Mouse (Mus musculus) left cerebral cortex, adult 11 months (tissue): ENCODE measurements around the gene Mymx.

Experiments used
- DNase-seq: peaks from one replicate; pipeline ENCODE4 v3.0.0; 2022; ENCODE audit warnings: low spot score

Gene Mymx

GRCm38 (mm10) chr17:45589844-45590243, 12.1 kb downstream of the Mymx start:
- no peak for DNase-seq

- DNase-seq = no peak
Measured at GRCm38 (mm10) chr17:45589236-45589635, 12.7 kb downstream of the Mymx start.

- DNase-seq = no peak
Measured at GRCm38 (mm10) chr17:45588370-45588769, 13.5 kb downstream of the Mymx start.

GRCm38 (mm10) chr17:45586449-45586837, 15.5 kb downstream of the Mymx start:
- no peak for DNase-seq

GRCm38 (mm10) chr17:45585725-45586448, 16.0 kb downstream of the Mymx start:
- no peak for DNase-seq

- DNase-seq = no peak
Measured at GRCm38 (mm10) chr17:45584939-45585678, 16.8 kb downstream of the Mymx start.

GRCm38 (mm10) chr17:45584096-45584896, 17.6 kb downstream of the Mymx start:
- no peak for DNase-seq

GRCm38 (mm10) chr17:45582715-45583355, 19.1 kb downstream of the Mymx start:
- no peak for DNase-seq

- no peak for DNase-seq
Measured at GRCm38 (mm10) chr17:45582188-45582587, 19.7 kb downstream of the Mymx start.

GRCm38 (mm10) chr17:45581567-45581983, 20.3 kb downstream of the Mymx start:
- no peak for DNase-seq

- DNase-seq = no peak
Measured at GRCm38 (mm10) chr17:45580958-45581477, 20.9 kb downstream of the Mymx start.

- no peak for DNase-seq
Measured at GRCm38 (mm10) chr17:45579554-45579953, 22.3 kb downstream of the Mymx start.

GRCm38 (mm10) chr17:45578843-45579242, 23.1 kb downstream of the Mymx start:
- DNase-seq = no peak

- DNase-seq = no peak
Measured at GRCm38 (mm10) chr17:45578242-45578641, 23.7 kb downstream of the Mymx start.

- DNase-seq = no peak
Measured at GRCm38 (mm10) chr17:45575123-45575897, 26.6 kb downstream of the Mymx start.

- peak; percentile 82 for DNase-seq
Measured at GRCm38 (mm10) chr17:45574129-45574761, 27.7 kb downstream of the Mymx start.

- peak; percentile 94 for DNase-seq
Measured at GRCm38 (mm10) chr17:45573780-45574123, 28.1 kb downstream of the Mymx start.

- peak; percentile 97 for DNase-seq
Measured at GRCm38 (mm10) chr17:45573087-45573779, 28.7 kb downstream of the Mymx start, which contains the start of gene Hsp90ab1. Hsp90ab1 (minus strand) TSS chr17:45573271.

- DNase-seq = peak; percentile 65
Measured at GRCm38 (mm10) chr17:45572103-45573086, 29.5 kb downstream of the Mymx start.
